Mouse (Mus musculus): Measurements from ENCODE around the gene Agfg2. TPM values are rescaled to one million over a fixed set of nuclear protein-coding genes. Genes with fewer than 3 reads are reported as not detected.
A peak's percentile ranks its signal among the peaks of the same experiment; 100 is the strongest.
"Not testable (repeated sequence)": the region's sequence is repeated elsewhere in the genome, so short reads cannot be mapped to it uniquely, and the experiment has no call there.

Agfg2 gene
- total RNA-seq (2022): 10 to 100 TPM; 27.9 to 55.0 (median 41.4) TPM

DNA sequence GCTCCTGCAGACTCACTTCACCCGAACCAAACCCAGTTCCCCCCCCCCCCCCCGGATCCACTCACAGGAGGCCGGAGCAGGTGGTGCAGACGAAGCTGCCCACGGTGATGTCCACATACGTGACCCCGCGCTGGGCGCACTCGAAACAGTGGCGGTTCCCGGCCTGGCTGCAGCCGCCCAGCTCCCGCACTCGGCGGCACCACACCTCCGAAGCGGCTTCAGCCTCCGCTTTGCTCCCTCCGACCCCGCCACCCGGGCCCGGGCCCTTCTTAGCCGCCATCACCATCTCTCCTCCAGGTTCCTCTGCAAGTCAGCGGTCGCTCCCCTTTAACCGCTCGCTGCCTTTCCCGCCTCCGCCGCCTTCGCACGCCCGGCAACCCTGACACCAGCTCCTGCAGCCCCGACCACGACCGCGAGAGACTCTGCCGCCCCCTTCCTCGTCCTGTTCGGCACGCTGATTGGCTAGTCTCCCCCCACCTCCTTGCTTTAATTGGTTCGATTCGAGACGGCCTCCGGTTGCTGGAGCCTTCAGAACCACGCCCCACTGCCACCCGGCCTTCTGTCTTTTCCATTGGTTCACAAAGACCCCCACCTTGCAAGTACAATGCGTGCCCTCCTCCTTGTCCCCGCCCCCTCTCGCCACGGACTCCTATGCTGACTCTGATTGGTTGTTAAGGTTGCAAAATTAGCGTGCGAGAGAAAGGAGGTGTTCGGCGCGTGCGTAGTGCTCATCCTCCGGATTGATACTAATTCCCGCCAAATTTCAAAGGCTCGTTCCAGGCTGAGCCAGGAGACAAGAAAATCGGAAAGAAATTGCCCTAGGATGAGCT, at the start of gene Agfg2:
Gene Agfg2, minus strand, starts transcription at position 433 of the 830 bp plus-strand sequence.
- peak; percentile 100 for DNase-seq

DNA sequence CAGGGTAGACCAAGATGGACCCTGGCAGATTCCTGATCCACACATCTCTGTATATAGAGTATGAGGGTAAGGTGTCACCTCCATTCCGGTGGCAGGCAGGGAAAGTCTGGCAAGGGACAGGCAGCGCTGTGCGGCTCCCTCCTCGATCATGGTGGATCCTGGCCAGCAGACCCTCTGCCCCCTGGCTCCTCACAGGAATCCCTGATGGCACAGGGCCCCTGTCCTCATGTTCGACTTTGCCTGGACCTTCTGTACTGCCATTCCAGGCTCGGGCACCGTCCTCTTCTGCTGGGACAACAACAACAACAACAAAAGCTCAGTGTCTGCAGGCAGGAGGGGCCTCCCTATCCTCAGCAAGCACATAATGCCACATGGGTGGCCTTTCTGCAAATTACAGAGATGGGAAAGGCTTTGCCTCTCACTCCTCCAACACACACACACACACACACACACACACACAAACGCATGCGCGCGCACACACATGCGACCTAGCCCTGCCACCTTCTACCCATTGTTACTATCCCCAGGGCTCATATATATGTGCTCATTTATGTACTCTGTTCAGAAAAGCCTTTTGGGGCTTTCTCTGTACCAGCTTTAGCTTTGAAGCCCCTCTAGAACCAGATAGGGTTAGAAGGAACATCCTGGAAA, 49.2 kb upstream of the Agfg2 start:
- no peak for DNase-seq

DNA sequence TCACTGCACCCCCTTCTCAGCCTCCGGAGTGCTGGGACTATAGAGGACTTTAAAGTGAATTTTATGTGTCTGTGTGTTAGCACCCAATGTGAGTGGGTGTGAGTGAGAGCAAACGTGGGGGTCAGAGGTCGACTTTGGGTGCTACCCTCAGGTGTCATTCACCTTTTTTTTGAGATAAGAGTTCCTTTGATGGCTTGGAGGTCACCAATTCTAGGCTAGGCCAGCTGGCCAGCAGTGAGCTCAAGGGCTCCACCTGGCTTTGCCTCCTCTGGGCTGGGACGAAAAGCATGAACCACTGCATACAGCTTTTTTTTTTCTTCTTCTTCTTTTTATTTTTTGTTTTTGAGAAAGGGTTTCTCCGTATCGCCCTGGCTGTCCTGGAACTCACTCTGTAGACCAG, 42.2 kb upstream of the Agfg2 start:
- no peak for DNase-seq

DNA sequence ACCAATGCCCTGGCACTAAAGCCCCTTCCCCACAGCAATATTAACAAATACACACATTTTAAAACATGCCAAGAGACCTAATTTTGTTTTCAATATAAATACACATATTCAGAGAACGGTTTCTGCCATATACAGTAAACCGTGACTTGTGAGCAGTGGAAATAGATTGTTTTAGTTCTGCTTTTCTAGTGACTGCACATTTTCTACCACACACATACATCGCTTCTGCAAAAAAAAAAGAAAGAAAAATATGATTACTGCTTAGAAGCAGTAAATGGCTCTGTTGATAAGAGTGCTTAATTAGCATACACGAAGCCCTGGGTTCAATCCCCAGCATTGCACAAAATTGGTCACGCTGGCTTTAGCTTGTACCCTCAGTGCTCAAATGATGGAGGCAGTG, 39.3 kb upstream of the Agfg2 start:
- DNase-seq: no peak

DNA sequence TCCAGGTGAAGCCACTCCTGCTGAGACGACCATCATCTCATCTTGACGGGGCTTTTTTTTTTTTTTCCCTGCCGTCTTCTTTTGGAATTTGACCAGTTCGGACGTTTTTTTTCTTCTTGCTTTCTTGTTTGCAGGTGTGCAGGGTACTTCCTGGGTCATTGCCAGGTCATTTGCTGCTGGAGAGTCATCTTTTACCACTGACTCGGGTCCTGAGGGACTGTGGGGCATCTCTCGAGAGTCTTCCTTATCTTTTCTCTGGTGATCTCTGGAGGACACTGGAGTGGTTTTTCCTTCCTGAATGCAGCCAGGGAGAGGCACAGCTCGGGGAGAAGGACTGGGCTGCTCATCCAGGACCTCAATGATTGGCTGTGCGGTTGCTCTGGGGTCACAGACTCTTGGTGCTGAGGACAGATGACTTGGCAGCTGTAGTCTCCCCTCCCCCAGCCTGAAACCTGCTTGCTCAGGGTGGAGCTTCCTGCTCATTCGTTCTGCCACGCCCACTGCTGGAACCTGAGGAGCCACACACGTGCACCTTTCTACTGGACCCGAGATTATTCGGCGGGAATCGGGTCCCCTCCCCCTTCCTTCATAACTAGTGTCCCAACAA, 36.1 kb upstream of the Agfg2 start:
- not testable (repeated sequence) for DNase-seq

DNA sequence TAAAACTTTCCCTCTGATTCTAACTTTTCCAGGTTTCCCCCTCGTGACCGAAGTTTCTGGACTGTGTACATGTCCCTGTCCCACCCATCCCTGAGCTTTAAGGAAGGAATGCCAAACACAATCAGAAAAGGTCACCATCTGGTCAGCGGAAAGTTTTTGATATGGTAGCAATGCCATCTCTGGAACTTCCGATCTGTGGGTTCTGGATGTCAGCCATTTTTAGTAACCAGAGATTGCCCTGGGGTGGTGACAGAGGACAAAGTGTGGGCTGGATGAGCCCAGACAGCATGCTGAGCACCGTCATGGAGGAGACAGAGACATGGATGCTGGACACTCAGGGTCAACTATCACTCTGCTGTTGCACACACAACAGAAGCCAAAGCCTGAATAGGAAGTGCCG, 34.6 kb upstream of the Agfg2 start:
- DNase-seq: no peak

DNA sequence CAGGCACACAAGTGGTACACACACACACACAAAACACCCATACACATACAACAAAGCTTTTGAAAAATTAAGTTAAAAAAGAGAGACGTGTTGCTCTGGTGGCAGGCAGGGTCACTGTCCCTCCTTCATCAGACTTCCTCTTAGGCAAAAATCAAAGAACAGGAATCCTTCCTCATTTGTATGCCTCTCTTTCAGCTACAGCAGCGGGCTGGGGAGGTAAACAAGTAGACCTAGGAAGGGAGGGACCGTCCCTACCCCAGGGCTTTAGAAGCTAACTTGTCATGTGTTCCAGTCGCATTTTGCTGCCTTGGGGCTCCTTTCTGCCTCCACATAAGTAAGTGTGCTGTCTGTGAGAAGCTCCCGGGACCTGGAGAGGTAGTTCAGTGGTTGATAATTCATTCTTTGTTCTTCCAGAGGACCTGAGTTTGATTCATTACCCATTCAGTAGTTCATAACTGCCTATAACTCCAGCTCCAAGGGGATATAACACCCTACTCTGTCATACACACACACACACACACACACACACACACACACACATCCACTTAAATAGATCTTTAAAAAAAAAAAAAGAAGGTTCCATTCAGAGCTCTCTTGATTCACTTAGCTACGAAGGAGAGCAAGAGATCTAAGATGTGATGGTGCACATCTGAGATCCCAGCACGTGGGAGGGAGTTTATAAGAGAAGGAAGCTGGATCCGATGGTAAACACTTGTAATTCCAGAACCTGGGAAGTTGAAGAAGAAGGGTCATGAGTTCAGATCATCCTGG, 33.7 kb upstream of the Agfg2 start:
- no peak for DNase-seq

DNA sequence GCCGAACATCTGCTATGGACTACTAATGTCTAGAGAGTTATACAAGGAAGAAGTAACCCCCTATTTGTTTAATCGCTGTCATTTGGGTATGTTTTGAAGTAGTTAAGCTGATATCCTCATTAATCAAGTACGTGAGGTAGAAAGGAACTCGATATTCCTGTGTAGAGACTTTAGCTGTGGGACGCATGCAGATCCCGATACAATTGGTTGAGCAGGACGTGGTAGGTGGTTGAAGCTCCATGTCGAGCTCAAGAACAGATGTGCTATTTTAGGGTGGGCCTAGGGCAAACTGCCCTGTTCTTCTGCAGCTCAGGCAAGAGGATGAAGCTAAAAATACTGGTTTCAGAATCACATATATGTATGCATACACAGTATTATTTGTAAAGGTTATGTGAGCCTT, 31.2 kb upstream of the Agfg2 start:
- DNase-seq: no peak

DNA sequence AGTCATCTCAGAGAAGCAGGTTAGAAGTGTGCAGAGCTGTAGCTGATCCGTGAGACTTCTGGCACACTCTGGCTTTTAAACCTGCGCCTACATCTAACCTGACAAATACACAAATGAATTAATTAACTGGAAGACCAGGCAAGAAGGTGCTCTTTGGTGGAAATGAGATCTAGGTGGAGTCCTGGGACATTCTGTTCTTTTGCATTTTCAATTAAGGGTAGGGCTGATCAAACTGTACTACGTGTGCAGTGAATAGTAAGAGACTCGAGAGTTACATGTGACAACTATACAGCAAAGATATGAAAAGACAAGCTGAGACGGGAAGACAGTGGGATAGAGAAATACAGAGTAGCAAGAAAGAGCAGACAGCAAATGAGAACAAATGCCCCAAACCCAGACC, 28.9 kb upstream of the Agfg2 start:
- no peak for DNase-seq

DNA sequence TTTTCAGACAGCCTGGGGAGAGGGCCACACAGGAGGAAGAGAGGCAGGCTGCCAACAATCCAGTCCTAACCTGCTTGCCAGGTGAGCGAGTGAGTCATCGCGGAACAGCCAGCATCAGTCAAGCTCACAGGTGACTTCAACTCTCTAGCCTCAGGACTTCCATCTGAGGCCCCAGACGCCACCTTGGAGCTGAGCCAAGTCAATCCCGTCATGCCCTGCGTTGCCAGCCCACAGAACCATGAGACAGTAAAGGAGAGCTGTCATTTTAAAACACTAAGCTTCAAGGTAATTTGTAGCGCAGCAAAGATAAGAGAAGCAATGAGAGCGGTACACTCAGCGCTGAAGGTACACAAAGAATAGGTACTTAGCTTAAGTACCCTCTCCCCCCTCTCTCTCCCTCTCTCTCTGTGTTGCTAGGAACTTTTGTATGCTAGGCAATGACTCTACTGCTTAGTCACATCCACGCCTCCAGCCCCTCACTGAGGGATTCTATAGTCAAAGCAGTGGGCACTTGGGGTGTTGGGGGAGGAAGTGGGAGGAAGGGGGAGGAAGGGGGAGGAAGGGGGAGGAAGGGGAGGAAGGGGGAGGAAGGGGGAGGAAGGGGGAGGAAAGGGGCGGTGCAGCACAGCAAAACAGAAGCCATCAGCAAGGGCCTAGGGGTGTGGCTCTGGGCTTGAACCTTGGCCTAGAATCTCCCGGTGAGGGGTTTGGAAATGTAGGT, 22.5 kb upstream of the Agfg2 start:
- DNase-seq: peak; percentile 33

DNA sequence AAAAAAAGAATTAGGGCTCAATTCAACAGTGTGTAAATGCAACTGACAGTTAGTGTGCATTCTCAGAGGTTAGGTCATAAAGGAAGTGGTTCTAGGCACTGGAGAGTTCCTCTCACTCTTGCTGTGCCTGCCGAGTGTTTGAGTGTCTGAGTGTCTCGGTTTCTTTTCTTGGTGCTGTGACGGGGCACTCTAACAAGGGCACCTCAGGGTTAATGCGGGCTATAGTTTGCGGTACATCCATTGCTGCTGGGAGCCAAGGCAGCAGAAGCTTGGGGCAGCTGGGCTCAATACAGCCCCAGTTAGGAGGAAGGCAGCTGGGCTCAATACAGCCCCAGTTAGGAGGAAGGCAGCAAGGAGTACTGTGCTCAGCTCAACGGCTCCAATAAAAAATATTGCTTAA, 20.7 kb upstream of the Agfg2 start:
- DNase-seq: no peak

DNA sequence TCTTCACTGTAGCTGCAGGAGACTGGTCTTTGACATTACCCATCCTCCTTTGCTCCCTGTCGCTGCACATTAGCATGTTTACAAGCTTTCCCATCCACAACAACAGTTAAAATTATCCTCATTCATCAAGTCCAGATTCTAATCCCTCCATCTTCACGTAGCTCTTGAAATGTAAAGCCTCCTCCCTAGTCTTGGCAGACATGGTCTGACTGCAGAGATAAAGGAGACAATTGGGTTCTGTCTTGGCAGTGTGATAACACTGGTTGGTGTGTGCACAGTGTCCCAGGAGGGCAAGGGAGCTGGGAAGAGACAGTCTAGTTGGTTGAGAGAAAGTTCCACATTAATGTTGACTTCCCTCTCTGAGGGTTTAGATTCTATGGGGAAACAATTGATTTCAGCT, 15.3 kb upstream of the Agfg2 start:
- no peak for DNase-seq

DNA sequence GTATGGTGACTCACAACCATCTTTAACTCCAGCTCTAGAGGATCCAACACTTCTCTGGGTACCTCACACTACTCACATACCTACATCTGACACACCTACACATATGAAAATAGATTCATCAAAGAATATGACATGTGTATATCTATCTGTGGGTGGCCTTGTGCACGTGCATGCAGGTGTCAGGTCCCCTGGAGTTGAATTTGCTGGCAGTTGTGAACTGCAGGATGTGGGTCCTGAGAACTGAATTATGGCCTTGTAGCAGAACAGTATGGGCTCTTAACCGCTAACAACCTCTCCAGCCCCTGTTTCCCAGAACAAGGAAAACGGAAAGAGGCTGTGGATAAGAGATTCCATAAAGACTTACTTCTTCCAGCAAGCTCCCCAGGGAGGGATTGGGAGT, 14.6 kb upstream of the Agfg2 start:
- DNase-seq: no peak

DNA sequence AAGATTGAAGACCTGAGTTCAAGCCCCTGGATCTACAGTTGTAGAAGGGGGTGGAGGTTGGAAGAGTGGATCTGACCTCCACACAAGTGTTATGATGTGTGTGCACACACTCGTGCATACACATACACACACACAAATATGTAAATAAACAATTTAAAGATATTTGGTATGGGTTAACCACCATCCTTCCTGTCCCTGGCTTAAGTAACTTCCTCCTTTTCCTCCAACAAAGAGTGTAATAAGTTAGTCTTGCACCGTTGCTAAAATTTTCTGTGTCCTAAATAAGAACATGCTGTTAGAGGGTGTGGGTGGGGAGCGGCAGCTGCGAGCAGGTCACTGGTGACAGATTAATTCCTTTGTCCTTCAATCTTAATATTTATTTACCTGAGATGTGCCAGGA, 11.4 kb upstream of the Agfg2 start:
- DNase-seq: no peak

DNA sequence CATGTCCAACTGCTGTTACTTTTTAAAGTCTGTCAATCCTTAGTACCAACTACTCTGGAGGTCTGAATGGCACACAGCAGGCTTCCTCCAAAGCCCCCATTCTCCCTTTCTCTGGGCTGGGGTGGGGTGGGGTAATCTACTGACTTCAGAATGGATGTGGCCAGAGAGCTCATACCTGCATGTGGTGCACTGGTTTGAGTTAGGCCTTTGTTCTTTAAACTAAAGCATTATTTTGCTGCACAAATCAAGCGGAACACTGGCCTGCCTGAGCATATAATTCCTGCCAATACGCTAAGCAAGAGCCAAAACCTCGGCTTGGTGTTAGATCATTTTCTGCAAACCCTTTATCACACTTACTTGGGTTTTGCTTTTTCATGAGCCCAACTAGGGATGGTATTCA, 10.3 kb upstream of the Agfg2 start:
- DNase-seq: no peak

DNA sequence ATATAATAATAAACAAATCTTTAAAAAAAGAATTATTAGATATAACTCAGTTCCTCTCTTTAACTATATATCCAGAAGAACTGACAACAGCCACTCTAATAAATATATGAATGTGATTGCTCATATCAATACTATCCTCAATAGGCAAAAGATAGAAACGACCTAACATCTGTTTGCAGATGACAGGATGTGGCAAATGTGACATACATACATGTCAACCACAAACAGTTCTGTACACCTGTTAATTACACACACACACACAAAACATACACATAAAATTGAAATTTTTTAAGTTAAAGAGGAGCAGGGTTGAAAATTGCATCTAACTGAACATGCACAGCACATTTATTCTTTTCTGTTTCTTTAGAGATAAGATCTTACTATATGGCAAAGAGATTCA, 7.4 kb upstream of the Agfg2 start:
- DNase-seq: no peak

DNA sequence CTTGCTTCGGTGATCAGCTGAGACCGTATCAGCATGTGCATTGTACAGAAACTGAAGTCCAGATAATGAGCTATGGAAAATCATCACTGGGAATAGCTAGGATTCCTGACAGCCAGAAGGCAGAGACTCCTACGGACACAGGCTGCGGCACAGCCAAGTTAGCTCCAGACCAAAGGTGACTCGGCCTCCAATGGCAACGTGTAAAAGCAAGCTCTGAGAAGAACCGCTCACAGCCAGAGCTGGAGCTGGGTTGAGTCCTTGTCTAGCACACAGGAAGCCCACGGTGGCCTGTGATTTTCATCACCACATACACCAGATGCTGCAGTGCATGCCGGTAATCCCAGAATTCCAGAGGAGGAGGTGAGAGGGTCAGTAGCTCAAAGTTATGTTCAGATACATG, 6.0 kb upstream of the Agfg2 start:
- no peak for DNase-seq

DNA sequence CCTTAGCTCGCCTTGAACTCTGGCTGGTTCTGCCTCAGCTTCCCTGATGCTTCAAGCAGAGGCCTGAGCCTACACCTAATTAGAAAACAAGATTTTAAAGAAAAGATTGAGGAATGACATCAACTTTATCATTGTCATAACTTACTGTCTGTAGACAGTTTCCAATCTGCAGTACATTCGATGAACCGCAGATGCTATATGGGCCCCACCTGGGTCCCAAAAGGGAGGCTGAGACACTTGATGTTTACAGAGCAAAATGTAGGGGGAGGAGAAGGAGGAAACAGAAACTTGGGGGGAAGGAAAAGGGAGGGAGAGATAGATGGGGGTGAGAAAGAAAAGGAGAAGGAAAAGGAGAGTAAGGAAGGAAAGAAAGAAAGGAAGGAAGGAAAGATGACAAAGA, 5.4 kb upstream of the Agfg2 start:
- no peak for DNase-seq

DNA sequence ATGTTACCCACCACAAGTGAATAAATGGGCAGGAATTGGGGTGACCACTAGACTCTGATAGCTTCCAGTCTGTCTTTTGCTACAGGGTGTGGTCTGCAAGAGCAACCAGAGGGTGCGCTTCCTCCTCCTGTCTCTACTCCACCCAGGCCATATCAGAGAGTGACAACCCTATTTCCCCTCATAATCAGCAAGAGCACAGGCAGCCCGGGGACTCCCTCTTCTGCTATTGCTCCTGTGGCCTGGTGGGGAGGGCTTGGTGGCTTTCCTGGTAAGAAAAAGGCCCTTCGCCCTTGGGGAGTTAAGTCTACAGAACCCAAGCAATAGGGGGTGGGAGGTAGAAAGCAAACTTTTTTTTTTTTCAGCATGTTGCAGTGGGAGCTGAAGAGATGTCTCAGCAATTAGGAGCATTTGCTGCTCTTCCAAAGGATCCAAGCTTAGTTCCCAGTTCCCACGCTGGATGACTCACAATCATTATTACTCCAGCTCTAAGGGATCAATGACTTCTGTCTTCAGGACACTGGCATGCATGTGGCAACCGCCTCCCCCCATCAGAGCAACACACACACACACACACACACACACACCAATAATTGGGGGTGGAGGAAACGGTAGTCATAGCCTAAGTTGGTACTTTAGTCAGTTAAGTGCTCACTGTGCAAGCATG, 1.7 kb upstream of the Agfg2 start:
- DNase-seq: no peak

DNA sequence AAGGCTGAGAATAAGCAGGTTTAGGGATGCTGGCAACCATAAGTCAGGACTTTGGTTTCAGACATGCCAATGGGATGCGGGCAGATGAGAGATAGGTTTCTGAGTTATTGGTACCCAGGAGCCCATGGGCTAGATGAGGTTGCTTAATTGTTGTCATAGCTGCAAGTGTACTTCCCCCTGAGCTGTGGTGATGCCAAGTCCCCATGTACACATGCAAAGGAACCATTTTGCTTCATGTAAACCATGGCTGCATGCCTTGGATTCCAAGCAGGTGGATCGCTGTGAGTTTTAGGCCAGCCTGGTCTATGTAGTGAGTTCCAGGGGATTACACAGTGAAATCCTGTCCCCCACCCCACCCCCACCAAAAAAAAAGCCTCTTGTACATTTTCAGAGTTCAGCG, 1.1 kb upstream of the Agfg2 start:
- no peak for DNase-seq

DNA sequence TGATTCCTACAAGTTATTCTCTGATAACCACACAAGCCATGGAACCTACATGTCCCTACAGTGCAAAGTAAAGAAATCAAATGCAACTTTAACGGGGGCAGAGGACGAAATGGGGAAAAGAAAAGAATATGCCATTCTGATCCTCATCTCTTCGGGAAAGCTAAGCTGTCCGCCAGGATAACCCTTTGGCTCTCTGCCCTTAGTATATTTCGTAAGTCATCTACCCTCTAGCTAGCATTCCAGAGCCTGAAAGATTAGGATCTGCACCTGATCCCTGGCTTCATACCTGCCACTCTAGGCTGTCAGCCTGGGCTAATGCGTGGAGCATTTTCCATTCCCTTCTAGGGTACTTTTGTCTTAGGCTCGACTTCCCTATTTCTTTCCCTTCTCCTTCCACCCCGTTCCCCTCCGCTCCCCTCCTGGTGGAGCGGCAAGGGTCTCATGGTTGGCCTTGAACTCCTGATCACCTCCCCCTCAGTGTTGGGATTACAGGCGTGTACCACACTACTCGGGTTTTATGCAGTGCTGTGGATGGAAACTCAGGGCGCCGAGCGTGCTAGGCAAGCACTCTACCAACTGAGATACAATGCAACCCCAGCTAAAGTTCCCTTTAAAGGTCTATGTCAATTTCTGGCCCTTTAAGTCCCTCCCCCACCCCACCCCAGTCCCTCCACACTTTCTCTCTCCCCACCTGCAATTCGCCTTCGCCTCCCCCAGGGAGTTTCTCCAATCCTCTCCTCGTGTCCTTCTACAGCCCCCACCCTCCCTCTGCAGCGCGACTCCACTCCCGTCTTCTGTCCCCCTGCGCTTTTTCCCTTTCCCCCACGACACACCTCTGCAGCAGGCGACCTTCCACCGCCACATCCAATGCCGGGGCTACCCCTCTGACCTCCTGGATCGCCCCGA, 885 bp downstream of the Agfg2 start:
- no peak for DNase-seq
